Mouse (Mus musculus) cortical plate, adult 2 months (tissue): ENCODE measurements around the gene Ufc1. TPM values are rescaled to one million over a fixed set of nuclear protein-coding genes. Genes with fewer than 3 reads are reported as not detected.
A peak's percentile ranks its signal among the peaks of the same experiment; 100 is the strongest.

Experiments
- H3K27ac ChIP-seq: fragments of 200-500 bp; 2 replicates; pipeline ENCODE4 v1.5.1; 2012; ENCODE audit warnings: low read length, control low read depth, inconsistent platforms; ENCODE audit not compliant: insufficient read depth
- H3K4me1 ChIP-seq: fragments of 200-500 bp; 2 replicates; pipeline ENCODE4 v1.6.1; 2011; ENCODE audit warnings: low read length; ENCODE audit not compliant: control insufficient read depth, insufficient read depth
- H3K4me3 ChIP-seq: fragments of 200-500 bp; 2 replicates; pipeline ENCODE4 v1.5.1; 2011; ENCODE audit warnings: mild to moderate bottlenecking, low read length, control low read depth; ENCODE audit not compliant: insufficient read depth
- CTCF ChIP-seq: fragments of 200-500 bp; IDR thresholded peaks from 2 replicates; pipeline ENCODE4 v1.5.1; 2011; ENCODE audit warnings: mild to moderate bottlenecking, control low read depth, low read length; ENCODE audit not compliant: insufficient read depth; ENCODE audit errors: extremely low read depth
- POLR2A ChIP-seq: fragments of 200-500 bp; IDR thresholded peaks from 2 replicates; pipeline ENCODE4 v1.6.1; 2011; ENCODE audit warnings: mild to moderate bottlenecking, low read length, control low read depth; ENCODE audit not compliant: insufficient read depth; ENCODE audit errors: extremely low read depth
- polyA plus RNA-seq: library from polyadenylated mRNA; depleted of rRNA; stranded (reverse); fragments of >200 nt; gene quantifications from 2 replicates; pipeline ENCODE4 v1.2.3, GENCODE M21; 2012

Ufc1 gene
- polyA plus RNA-seq, 1 experiment: 93.9 TPM

DNA sequence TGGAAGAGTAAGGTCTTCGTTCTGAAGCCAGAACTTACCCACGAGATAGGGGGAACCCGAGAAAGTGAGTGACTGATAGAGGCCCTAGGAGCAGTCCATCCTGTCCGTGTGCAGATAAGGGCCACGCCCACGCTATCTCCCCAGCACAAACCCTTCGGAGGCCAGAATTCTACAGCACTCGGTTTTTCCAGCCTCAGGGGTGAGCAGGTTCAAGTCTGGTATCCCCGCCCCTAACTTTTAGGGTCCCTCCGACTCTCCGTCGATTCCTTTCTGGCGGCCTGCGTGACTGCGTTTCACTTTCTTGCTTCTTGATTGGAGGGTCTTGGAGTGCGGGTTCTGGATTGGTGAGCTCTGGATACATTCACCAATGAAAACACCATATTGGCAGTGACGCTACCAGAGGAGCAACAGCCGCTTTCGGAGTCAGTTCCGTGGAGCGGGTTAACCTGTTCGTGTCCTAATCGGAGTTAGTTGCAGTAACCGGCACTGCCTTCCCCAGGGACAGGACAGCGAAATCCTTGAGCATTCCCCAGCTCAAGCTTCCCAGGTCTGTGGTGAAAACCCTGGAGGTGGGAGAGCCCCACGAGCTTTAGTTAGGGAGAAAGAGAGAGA, 13.8 kb downstream of the Ufc1 start, which contains the start of gene Ppox:
TSS of gene Ppox (minus strand) at position 271 of the 612 bp plus-strand sequence.
- Histone ChIP-seq H3K4me1 (peaks cover 1% of the 10 kb centered on the region; the same call in 1 of the 2 replicates), H3K4me3 (peak within 1 kb of the TSS; percentile 50), H3K27ac (no peak within 1 kb of the TSS)
- TF ChIP-seq POLR2A: 0 out of 2 replicates have a peak, but pooled peaks have one; percentile 42
- TF ChIP-seq CTCF: no peak

DNA sequence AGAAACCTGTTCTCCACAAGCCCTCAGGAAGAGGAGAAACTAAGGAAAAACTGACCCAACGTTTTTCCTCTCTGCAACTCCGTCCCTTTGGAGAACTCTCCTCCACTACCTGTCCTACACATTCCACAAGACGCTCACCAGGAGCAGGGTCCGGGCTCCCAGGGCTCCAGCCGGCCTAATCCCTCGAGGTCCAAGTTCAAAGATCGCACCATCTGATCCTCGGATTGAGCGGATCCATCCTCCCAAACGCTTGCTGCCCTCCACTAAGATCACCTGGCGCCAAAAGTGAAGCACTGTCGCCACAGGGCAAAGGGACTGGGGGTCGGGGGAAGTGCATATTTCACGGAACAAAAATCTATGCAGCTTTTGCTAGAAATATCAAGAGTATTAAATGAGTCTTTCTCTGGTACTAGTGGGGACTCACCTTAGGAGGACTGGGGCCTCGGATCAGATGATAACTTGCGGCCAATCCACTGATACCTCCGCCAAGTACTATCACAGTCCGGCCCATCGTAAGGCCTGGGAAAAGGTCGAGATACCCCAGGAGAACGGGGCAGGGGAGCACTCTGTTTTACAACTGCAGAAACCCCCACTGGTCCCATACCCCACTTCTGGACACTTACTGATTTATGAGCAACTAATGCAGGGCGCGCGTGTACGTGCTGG, 14.4 kb downstream of the Ufc1 start:
- TF ChIP-seq CTCF: no peak
- TF ChIP-seq POLR2A: no peak
- no peak overlapping the region for H3K27ac ChIP-seq
- H3K4me1 ChIP-seq: no peaks in the 10 kb centered on the region
- peak overlapping the region; percentile 50 for H3K4me3 ChIP-seq

DNA sequence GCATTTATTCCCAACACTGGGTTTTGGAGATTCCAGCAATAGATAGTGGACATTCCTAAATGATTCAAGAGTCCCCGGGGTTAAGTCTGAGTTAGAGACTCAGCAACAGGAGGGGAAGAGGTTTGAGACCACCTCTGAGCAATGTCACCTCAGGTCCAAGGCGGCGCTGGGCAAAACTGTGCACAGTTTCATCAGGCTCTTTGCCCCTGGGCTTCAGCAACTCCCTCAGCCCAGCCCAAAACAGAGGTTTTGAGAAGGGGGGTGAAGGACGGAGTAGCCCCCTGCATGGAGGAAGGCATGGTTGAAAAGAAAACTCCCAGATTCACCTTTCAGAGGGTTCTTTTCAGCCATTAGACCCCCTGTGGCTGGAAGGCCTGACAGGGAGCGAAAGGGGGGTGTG, 15.1 kb downstream of the Ufc1 start:
- Histone ChIP-seq H3K27ac (no peak overlapping the region), H3K4me3 (no peak overlapping the region), H3K4me1 (no peaks in the 10 kb centered on the region)
- no peak for TF ChIP-seq CTCF

DNA sequence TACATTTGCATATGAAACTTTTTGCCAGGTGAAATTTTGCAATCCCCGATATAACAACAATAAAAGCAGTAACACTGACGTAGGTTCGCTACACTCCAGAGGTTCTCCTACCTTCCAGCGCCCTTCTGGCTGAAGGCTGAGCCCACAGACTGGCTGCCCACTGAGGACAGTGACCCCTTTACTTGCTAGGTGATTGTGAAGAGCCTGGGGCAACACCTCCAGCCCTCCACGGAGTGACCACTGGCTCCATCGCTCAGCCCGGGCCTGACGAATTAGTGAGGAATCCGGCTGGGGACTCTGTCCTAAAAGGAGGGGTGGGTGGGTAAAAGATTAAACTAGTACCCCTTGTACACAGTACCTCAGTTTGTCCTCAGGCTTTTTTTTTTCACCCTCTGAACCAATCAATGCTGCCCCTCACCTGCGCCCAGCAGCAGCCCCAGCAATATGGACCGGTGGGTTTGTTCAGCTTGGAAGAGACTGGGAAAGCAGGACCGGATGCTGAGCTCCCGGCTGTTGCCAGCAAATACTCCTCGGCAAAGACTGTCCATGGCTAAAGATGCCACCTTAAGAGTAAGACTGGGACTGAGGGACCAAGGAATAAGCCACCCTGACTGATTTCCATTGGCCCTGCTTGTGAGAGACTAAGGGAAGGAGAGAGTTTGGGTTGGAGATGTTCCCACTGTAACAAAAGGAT, 15.7 kb downstream of the Ufc1 start:
- Histone ChIP-seq H3K27ac (no peak overlapping the region), H3K4me3 (no peak overlapping the region), H3K4me1 (no peaks in the 10 kb centered on the region)
- no peak for TF ChIP-seq CTCF
- no peak for TF ChIP-seq POLR2A

DNA sequence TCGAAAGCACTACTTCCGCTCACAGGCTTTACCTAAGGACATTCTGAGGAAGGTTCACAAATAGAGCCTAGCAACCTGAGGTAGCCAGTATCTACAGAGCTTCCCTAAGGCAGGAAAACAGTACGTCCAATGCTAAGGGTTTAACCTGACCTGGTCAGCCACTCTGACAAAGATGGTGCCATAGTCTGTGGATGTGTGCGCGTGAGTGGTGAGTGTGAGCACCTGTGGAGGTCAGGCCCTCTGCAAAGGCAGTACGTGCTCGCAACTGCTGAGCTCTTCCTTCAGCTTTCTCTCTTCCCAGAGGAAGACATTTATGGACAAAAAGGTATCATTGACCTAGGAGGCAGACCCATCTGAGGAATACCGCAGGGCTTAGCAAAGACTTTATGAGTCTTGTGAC, 16.4 kb downstream of the Ufc1 start:
- no peak overlapping the region for H3K4me3 ChIP-seq
- TF ChIP-seq POLR2A (no peak), CTCF (no peak)
- no peak overlapping the region for H3K27ac ChIP-seq
- no peaks in the 10 kb centered on the region for H3K4me1 ChIP-seq

DNA sequence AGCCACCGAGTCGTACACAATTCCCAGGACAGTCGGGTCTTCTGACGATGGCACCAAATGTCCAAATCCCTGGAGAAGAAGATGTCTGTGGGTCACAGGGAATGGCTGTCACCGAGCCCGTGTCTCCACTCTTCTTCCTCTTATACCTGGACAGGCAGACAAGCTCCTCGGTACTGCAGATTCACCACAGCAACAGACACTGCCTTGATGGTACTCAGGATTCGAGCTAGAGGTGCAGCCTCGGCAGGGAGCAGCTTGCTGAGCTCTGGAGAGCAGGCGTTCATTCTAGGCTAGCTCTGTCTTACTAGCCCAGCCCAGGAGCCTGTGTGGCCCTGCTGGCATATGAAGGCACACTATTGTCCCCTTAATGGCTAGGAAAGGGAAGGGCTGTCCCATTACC, 17.1 kb downstream of the Ufc1 start:
- TF ChIP-seq POLR2A: no peak
- no peak for TF ChIP-seq CTCF
- Histone ChIP-seq H3K27ac (no peak overlapping the region), H3K4me1 (no peaks in the 10 kb centered on the region), H3K4me3 (no peak overlapping the region)

DNA sequence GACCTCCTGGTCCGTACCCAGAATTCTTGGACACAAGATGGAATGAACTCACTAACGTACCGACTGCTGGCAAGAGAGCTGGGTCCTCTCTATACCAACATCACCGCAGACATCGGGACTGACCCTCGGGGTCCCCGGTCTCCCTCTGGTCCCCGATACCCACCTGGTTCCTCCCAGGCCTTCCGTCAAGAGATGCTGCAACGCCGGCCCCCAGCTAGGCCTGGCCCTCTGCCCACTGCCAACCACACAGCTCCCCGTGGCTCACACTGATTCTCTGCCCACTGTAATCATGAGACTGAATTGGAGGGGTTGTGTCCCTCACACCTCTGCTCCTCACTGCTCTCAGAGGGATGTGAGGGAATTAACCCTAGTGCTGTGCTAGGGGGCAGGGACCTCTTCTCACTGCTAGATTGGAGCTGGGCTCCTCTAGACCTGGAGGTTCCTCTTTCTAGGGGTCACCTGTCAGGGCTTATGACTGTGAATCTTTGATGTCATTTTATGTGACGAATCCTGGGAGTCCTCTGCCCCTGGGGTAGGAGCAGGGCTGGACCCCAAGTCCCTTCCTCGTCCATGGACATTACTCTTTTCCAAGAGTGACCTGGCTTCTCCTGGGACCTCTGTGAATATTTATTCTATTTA, 18.6 kb downstream of the Ufc1 start:
- Histone ChIP-seq H3K27ac (no peak overlapping the region), H3K4me1 (peaks cover 3% of the 10 kb centered on the region; the same call in 1 of the 2 replicates), H3K4me3 (no peak overlapping the region)
- TF ChIP-seq POLR2A: no peak
- TF ChIP-seq CTCF: no peak

DNA sequence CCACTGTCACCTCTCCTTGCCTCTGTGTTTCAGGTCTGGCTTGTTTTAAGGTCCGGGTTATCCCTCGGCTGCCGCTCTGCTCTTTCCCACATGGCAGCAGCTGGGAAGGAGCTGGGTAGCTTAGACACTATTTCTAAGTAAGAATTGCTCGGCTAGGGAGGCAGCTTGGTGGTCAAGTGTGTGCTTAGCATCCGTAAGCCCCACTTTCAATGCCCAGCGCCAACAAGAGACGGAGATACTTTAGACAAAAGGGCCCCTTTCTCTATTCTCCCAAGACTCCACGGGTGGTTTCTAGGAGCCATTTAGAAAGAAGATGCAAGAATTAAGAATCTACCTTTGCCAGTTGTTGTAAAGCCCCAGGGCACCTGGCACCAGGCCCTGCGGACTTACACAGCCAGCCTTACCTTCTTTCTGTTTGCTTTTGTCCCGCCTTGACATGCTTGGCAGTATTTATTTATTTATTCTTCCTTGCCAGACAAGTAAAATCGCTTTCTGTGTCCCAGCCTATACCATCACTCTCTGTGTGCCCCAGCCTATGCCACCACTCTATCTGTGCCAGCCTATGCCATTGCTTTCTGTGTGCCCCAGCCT, 19.6 kb downstream of the Ufc1 start:
- Histone ChIP-seq H3K4me3 (no peak overlapping the region), H3K4me1 (peaks cover 7% of the 10 kb centered on the region; the same call in 1 of the 2 replicates), H3K27ac (no peak overlapping the region)
- no peak for TF ChIP-seq POLR2A
- TF ChIP-seq CTCF: no peak

DNA sequence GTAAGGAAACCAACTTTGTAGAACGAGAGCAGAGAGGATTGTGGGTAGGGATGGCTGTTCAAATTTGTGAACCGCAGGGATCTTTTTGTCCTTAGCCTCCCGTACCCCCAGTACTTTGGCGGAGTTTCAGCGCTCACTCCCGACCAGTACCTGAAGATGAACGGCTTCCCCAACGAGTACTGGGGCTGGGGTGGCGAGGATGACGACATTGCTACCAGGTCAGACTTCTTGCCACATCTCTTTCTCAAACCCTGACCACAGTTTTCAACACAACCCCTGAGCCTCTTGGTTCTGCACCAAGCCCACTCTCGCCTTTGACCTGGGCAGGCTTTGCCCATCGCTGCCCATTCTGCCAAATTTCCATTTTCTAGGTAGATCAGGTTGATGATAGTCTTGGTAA, 20.7 kb downstream of the Ufc1 start:
- H3K4me1 ChIP-seq: peaks cover 7% of the 10 kb centered on the region; the same call in 1 of the 2 replicates
- TF ChIP-seq CTCF (no peak), POLR2A (no peak)

More for the DNA sequence above, 20.7 kb downstream of the Ufc1 start:
- Histone ChIP-seq H3K27ac (no peak overlapping the region), H3K4me3 (no peak overlapping the region)
